Mouse (Mus musculus) frontal cortex, postnatal 36 days (tissue): ENCODE measurements at regions not wholly inside any gene's neighbourhood (a gene's known extent, or its start where the extent isn't known, plus 50 kb on each side); places are given as distances from the start of the nearest gene placed in this dataset.

Experiments
- DNase-seq, 2 experiments: peaks; one replicate each; pipeline ENCODE4 v3.0.0; 2022; ENCODE audit warnings: low spot score in 2 of 2

- DNase-seq = no peak
Observed at GRCm38 (mm10) chr12:5552607-5553006, 177.1 kb upstream of the Klhl29 start.

DNA sequence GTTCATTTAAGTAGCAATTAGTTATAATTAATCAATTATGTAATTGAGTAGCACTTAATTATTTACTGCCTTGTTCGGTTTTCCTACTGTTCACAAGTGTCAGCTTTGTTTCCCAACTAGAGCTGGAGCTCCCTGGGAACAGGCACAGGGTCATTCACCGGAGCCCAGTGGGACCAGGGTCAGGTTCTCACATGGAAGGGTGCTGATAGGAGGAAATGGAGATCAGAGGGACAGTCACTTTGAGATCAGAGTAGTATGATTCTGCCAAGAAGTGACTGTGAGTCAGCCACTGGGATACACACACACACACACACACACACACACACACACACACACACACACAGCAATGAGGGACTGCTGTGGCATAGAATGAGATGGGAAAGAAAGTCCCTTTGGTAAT, 176.4 kb upstream of the Klhl29 start:
- DNase-seq = no peak

- no peak for DNase-seq
Observed at GRCm38 (mm10) chr12:5549796-5550195, 174.3 kb upstream of the Klhl29 start.

GRCm38 (mm10) chr12:5547698-5548097, 172.2 kb upstream of the Klhl29 start:
- DNase-seq = no peak

DNA sequence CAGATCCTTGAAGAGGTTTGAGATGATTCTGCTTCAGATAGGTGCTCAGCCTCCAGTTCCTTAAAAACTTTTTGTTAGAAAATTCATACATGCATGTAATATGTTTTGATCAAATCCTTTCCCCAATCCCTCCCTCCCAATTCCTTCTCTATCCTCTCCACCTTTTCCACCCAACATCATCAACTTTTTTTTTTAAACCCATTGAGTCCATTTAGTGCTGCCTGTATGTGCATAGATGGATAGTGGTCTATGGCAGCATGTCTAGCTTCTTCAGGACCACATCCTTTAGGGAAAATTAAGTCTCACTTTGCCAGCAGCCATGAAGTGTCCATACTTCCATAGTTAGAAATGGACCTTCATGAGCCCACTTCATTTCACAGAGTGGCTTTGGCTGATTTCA, 167.2 kb upstream of the Klhl29 start:
- no peak for DNase-seq

GRCm38 (mm10) chr12:5496299-5496698, 120.8 kb upstream of the Klhl29 start:
- no peak for DNase-seq

DNA sequence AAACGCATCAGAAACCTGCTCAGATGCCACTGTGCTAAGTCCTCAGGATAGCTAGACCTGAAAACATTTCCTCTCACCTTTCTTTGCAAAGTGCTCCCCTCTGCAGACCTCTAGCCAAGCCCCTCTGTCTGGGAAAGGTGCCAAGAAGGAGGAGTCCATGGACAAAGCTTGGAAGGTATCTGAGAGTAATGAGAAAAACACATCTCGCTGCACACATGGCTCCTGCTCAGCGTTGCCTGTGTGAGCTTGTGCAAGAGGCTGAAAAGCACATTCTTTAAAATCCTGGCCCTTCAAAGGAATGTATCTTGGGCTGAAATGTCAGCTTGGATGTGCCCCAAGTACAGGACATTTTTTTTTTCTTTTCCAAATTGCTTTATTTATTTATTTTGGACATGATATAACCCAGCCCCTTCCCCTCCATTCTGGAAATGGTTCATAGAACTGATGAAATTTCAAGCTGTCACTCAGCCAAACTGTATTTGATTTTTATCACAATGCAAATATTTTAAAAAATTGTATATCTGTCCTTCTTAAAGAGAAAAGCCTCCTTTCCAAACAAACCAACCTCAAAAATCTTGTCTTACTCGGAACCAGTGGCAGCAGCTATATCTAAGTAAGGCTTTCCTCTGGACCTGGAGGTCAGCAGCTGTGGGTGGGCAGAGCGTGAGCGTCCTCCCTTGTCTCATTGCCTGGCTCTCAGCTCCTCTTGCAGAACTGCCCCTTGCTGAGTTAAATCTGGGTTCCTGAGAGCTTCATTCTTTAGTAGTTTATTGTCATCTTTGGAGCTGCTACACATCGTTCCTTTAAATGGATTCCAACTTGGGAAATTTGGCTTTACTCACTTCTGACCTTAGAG, 119.4 kb upstream of the Klhl29 start:
- no peak for DNase-seq

DNA sequence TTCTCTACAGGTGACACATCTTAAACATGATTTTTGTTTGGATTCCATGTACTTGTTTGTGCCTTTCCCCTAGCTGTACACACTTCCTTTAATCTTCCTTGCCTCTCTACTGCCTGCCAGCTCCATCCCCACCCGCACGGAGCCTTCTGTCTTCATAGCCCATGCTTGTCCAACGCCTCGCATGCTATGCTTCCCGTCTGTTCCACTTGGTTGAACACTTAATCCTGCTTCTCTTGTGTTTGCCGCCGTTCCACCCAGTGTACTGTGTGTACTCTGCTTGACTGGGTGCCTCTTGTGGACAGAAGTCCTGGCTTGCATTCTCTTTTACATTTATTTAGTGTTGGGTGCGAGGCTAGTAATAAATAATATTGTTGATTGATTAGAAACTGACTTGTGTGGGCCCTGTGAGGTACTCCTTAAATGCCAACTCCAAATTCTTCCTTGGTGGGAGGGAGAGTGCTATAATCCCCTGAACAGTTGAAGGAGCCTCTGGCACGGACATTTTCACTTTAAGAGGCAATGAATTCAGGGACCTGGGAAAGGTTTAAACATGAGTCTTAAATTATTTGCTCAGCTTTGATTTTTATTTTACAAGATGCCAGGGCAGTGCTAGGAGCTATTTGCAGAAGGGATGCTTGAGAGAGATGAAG, 88.9 kb upstream of the Klhl29 start:
- DNase-seq = peak in 1 of 2 experiments; percentile 16

GRCm38 (mm10) chr12:5453157-5453556, 77.7 kb upstream of the Klhl29 start:
- DNase-seq = no peak

- no peak for DNase-seq
Observed at GRCm38 (mm10) chr12:5443730-5444129, 68.2 kb upstream of the Klhl29 start.

DNA sequence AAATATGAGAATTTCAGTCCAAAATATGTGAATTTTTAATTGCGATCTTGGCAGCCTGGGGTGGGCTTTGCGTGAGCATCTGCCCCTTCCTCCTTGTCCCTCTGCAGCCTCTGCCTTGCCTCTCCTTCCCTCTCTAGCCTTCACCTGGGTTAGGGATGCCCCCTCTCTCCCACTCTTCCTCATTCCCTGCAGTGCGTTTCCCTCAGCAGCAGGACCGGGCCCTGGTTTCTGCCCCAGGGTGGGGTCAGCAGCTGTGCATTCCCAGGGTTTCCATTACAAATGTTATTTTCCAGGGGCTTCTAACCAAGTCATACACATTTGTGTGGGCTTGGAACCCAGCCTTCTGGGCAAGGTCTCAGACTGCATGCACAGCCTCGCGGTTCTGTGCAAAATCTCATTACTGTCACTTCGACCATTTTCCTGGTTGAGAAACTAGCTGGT, 67.6 kb upstream of the Klhl29 start:
- no peak for DNase-seq

GRCm38 (mm10) chr12:5442679-5443078, 67.2 kb upstream of the Klhl29 start:
- no peak for DNase-seq

DNA sequence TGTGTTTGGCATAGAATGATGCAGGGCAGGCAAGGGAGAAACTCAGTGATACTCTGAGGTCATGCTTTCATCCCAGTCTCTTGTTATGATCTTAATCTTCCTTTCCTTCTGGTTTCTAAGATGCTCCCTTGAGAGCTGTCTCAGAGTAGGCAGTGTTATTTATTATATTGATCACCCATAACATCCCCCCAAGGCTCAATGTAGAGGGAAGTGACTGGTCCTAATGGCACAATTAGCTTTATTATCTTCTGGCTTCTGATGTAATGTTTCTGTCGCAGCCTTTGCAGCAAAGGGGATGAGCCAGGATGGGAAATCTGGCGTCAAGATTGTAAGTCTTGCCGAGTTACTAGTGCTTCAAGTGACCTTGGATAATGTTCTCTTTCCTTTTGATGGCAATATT, 65.0 kb upstream of the Klhl29 start:
- no peak for DNase-seq

DNA sequence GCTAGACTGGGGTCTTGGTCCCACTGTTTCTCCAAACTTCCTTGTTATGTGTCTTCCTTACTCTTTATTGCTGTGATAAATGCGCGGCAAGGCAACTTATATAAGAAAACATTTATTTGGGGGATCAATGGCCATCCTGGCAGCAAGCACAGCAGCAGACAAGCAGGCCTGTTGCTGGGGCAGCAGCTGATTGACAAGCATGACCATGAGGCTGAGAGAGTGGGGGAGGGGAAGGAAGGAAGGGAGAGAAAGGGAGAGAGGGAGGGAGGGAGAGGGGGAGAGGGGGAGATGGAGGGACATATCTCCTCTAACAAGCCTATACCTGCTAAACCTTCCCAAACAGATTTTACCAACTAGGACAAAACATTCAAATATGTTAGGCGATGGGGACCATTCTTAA, 60.4 kb upstream of the Klhl29 start:
- no peak for DNase-seq

DNA sequence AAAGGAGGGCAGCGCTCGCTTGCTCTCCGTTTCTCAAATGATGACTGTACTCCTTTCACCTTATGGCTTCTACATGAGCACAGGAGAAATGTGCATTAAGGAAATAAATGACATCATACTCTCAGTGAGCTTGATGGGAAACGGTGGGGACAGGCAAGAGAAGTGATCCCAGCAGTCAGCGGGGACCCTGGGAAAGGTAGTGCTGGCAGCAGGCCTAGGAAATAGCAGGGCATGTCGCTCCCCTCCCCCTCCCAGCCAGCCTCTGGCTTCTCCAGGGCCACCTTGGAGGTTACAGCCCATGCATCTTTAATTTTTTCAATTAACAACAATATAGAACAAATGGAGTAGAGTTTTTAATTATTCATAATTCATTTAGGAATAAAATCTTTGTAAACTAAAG, 58.6 kb upstream of the Klhl29 start:
- no peak for DNase-seq

- no peak for DNase-seq
Observed at GRCm38 (mm10) chr12:5432688-5433087, 57.2 kb upstream of the Klhl29 start.

DNA sequence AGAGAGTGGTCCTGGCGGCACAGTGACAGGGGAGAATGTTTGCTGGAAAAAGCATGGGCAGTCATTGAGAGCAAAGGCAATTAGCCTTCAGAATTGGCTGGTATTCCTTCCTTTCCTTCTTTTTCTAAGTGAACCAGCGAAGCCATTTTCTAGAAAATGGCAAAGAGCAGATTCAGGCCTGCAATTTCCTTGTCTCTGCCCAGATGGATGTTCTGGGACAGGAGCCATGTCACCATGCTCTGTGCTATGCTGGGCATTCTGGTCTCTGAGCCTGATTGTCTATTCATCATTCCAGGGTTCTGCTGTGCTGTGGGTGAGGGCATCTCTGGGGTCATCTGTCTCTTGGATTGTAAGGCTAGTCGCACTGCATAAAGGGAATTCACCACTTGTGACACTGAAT, 53.3 kb upstream of the Klhl29 start:
- DNase-seq = no peak
